Mouse (Mus musculus): ENCODE measurements at regions not wholly inside any gene's neighbourhood (a gene's known extent, or its start where the extent isn't known, plus 50 kb on each side); places are given as distances from the start of the nearest gene placed in this dataset.

GRCm38 (mm10) chr15:87365712-87366361, 178.3 kb upstream of the Fam19a5 start:
- DNase-seq (ENCODE audit: low spot score) = no peak

DNA sequence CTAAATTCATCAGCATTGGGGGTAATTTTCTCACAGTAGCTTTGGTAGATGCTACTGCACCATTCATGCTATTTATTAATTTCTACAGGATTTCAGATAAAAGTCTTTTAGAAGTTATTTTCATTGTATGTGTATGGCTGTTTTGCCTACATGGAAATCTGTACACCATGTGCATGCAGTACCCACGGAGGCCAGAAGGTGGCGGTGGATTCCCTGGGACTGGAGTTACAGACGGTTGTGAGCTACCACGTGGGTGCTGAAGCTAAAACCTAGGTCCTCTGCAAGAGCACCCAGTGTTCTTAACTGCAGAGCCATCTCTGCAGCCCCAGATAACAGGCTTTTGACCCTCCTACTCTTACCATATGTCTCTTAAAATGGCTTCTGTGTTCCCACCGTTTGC, 176.7 kb upstream of the Fam19a5 start:
- no peak for DNase-seq (ENCODE audit: low spot score)

GRCm38 (mm10) chr15:87369381-87369780, 174.7 kb upstream of the Fam19a5 start:
- DNase-seq (ENCODE audit: low spot score) = no peak

DNA sequence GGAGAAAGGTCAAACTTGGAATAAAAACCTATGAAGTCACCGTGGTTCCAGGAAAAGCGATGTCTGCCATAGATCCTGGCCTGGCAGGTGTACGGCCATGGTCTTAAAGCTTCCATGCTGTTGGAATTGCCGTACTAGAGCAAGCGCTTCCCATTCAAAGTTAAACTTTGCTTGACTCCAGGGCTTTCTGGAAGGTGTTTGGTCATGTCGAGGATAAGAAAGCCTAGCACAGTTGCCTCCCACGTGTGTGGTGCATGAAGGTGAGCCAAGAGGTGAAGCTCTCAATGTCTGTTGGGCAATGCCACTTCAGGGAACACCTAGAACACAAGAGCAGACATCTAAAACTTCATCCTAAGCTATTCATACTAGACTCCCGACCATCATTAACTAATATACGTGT, 174.3 kb upstream of the Fam19a5 start:
- DNase-seq (ENCODE audit: low spot score) = no peak

GRCm38 (mm10) chr15:87370761-87371160, 173.3 kb upstream of the Fam19a5 start:
- no peak for DNase-seq (ENCODE audit: low spot score)

DNA sequence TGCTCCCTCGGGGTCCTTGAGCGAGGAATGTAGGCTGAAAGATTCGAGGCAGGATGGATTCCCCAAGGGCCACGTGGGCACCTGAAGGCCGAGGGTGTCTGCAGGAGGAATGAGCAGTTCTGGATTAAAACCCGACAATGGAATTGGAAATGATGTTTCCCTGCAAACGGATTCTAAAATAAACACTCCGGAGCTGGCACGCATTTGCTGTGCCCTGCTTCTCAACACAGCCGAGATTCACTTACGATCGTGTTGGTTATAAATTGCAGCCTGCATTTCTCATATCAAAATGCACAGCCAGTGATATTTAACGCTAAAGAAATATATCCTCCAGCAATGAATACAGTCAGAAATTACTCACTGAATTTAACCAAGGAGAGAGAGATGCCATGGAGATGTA, 169.4 kb upstream of the Fam19a5 start:
- DNase-seq (ENCODE audit: low spot score) = no peak

DNA sequence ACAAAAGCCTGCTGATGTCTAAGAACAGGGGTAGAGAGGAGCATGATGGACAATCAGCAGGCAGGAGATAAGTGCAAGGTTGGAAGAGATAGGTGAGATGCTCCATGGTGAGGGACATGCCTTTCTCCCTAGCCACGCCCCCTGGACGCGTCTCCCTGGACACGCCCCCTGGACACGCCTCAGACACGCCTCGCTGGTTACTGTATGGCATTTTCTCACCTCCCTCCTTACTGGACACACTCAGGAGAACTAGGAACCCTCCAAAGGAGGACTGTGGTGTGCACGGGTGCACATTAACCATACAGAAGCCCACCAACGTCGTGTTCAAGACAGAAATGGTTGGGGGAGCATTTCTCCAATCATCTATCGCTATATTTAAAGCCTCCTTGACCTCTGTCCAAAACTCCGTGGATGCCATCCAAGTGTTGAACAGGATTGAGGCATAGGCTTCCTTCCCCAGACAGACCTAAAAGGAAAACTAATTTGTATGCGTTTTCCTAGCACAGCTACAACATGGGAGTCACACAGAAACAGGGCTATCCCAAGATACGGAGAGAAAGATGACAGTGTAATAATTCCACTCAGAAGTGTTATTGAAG, 168.4 kb upstream of the Fam19a5 start:
- DNase-seq (ENCODE audit: low spot score) = no peak

- DNase-seq (ENCODE audit: low spot score) = no peak
Measured at GRCm38 (mm10) chr15:87383551-87384265, 160.4 kb upstream of the Fam19a5 start.

- no peak for DNase-seq (ENCODE audit: low spot score)
Measured at GRCm38 (mm10) chr15:87384279-87385066, 159.6 kb upstream of the Fam19a5 start.

GRCm38 (mm10) chr15:87386513-87386983, 157.6 kb upstream of the Fam19a5 start:
- DNase-seq (ENCODE audit: low spot score) = no peak

- DNase-seq (ENCODE audit: low spot score) = no peak
Measured at GRCm38 (mm10) chr15:87391395-87391794, 152.7 kb upstream of the Fam19a5 start.

GRCm38 (mm10) chr15:87398396-87398795, 145.7 kb upstream of the Fam19a5 start:
- DNase-seq (ENCODE audit: low spot score) = no peak

- DNase-seq (ENCODE audit: low spot score) = no peak
Measured at GRCm38 (mm10) chr15:87405689-87406088, 138.4 kb upstream of the Fam19a5 start.

DNA sequence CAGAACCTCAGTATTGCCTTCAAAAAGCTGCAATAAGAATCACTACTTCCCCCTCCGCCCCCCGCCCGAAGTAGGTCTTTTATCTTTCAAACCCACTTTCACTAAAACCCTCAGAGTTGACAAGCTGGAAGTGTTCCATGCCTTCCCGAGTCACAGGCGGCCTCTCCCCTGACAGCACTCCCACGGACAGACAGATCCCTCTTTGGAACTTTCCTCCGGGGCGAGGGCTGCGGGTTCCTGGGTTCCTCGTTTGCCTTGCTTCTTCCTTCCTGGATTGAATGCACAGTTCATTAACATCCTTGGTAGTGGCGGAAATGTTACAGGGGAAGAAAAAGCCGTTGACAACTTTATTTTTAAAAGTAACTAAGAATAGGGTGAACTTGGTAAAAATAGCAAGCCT, 132.1 kb upstream of the Fam19a5 start:
- no peak for DNase-seq (ENCODE audit: low spot score)

DNA sequence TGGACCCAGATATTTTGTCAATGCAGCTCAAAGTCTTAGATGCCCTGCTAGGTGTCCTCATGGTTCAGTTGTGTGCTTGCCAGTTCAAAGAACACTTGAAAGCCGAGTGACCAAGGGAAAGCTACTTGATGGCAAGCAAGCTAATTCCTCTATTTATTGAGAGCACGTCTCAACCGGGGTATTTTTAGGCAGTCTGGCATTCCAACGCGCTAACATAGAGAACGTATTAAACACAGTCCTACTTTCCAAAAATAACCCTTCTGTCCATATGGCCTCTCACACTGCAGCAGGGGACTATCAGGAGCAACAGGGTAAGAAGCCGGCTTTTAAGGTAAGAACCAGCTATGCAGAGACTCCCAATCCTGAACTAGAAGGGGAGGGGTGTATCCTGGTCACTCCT, 128.1 kb upstream of the Fam19a5 start:
- no peak for DNase-seq (ENCODE audit: low spot score)

- DNase-seq (ENCODE audit: low spot score) = no peak
Measured at GRCm38 (mm10) chr15:87421743-87422142, 122.4 kb upstream of the Fam19a5 start.

DNA sequence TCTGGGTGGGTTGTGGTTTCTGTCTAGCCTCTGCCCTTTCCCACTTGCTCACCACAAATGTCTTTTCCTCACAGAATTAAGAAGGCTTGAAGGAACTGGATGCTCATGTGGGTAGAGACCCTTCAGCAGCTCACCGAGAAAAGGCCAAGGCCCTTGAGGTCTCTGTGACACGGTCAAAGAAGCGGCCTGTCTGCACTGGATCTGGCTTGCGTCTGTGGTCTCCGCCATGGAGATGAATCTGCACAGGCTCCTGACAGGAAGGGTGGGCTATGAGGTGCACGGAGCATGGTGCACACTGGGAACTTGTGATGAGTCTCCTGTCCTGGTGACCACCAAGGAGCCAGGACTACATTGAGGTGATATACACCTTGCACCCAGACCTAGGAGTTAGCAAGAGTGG, 110.8 kb upstream of the Fam19a5 start:
- no peak for DNase-seq (ENCODE audit: low spot score)

DNA sequence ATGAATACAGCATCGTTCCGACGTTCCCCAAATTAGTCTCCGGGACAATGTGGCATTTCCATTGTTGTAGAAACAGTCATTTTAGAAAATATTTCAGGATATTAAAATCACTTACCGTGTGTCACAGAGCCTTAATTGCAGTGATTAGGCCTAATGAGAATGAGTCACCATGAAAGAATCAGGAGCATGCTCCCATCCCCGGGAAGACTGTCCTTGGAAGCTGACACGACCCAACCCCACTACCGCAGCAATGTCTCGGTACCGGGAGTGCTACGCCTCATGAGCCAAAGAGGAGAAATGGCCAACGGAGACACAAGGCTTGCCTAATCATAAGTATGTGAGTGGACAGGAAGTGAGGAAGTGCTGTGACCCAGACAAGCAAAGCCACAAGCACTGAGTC, 110.2 kb upstream of the Fam19a5 start:
- DNase-seq (ENCODE audit: low spot score) = no peak

DNA sequence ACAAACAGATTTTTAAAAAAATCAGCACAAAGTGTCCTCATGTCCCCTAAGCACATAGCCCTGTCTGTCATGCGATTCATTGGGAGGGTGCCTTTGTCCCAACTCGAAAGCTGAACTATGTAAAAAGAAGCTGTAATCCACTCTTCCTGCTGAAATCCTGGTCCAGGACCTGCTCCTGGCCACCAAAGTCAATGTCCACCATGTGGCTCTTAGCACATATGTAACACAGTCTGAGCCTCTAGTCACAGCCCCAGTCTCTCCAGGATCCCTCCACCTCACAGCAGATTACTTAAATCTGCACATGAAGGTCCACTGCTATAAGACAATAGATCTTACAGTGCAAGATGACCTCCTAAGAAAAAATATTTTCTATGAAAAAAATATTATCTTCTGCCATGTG, 108.5 kb upstream of the Fam19a5 start:
- DNase-seq (ENCODE audit: low spot score) = no peak

- DNase-seq (ENCODE audit: low spot score) = no peak
Measured at GRCm38 (mm10) chr15:87437611-87438010, 106.5 kb upstream of the Fam19a5 start.

DNA sequence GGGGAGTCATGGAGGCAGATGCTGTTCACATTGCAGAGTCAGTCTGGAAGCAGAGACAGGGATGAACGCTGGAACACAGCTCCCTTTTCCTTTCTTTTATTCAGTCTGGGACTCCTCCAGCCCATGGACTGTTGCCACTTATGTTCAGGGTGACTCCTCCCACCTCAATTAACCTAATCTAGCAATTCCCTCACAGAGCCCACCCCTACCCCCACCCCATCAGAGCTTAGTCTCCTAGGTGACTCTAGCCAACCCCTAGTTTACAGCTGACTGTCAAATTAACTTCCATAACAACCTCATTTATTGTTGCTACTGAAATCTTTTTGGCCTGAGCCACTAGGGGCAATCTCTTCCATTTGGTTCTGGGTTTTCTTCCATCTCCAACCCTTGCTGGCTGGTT, 85.2 kb upstream of the Fam19a5 start:
- no peak for DNase-seq (ENCODE audit: low spot score)

DNA sequence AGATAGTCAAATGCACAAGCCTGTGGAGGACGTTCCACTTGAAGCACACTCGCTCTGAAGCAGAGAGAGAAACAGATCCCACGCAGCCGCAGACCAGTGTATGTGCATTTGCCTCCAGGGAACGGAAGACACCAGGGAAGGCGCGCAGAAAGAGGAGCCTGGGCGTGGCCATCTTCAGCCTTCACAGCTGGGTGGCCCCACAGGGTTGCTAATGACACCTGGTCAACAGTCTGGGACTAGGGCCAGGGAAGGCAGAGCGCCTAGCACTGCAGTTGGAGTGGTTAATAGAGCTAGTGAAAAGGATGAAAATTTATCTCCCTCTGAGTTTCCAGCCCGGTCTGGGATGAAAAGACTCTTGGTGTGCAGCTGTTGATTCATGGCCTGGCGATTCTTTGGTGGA, 67.9 kb upstream of the Fam19a5 start:
- DNase-seq (ENCODE audit: low spot score) = no peak

All from urinary bladder, postnatal 14 days (tissue).